Mouse (Mus musculus) telencephalon, adult 2 months (tissue): ENCODE data around the gene Kif19a.

ENCODE experiments used
- DNase-seq: peaks from one replicate; pipeline ENCODE4 v3.0.0-alpha.2; 2011; ENCODE audit warnings: low read depth, low spot score

The Kif19a gene

GRCm38 (mm10) chr11:114780076-114780475, 14.9 kb downstream of the Kif19a start:
- no peak for DNase-seq

GRCm38 (mm10) chr11:114785892-114786291, 20.7 kb downstream of the Kif19a start:
- DNase-seq = no peak

- DNase-seq = no peak
These were observed 21.1 kb downstream of the Kif19a start for GRCm38 (mm10) chr11:114786326-114786725.

GRCm38 (mm10) chr11:114787611-114788010, 22.4 kb downstream of the Kif19a start:
- no peak for DNase-seq

DNA sequence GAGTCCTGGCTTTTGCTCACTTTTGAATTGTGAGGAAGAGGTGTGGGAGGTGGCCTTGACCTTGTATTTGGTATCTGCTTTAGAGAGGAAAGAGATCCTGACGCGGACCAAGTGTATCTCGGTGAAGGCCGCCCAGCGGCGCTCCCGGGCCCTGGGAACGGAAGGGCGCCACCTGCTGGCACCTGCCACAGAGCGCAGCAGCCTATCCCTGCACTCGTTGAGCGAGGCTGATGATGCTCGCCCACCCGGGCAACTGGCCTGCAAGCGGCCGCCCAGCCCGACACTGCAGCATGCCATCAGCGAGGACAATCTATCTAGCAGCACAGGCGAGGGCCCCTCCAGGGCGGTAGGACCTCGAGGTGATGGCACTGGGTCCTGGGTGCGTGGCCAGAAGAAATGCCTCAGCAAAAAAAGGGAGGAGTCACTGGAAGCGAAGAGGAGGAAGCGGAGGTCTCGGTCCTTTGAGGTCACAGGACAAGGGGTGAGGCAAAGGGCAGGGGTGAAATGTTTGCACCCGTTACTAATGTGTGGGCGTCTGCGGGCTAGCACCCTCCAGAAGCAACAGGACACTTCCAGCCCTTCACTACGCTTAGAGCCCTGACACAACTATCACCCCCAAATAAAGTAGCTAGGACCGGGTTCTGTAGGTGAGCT, 24.0 kb downstream of the Kif19a start:
- DNase-seq = no peak

DNA sequence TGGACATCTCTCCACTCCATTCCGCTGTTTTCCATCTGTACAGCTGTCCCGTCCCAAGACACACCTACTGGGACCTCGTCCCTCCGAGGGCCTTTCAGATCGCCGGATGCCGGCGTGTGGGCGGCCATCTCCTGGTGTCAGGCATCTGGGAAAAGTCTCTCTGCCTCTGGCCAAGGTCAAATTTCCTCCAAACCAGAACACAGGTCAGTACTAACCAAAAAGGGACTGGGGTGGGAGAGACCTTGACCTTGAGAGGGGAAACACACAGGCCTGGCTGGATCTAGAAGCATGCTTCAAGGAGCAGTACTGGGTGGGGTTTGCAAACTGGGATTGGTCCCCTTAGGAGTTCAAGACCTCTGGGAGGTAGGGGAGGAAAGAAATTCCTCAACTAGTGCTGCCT, 24.5 kb downstream of the Kif19a start:
- no peak for DNase-seq

- no peak for DNase-seq
These were observed 25.0 kb downstream of the Kif19a start for GRCm38 (mm10) chr11:114790171-114790570.

DNA sequence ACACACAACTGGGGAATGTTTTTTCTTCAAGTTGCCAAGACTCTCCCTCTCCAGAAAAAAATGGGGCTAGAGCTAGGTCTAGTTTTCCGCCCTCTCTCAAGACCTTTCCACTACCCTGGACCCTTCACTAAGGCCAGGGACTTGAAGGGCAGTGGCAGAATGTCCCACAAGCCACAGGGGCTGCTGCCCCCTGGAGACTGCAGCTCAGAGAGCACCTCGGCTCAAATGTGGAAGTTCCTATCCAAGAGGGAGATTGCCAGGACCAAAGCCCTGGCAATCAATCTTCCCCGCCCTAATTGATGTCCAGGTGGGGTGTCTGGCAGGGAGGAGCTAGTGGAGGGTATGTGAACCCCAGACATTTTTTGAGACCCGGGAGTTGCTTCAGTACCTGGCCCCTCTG, 25.7 kb downstream of the Kif19a start:
- DNase-seq = no peak

DNA sequence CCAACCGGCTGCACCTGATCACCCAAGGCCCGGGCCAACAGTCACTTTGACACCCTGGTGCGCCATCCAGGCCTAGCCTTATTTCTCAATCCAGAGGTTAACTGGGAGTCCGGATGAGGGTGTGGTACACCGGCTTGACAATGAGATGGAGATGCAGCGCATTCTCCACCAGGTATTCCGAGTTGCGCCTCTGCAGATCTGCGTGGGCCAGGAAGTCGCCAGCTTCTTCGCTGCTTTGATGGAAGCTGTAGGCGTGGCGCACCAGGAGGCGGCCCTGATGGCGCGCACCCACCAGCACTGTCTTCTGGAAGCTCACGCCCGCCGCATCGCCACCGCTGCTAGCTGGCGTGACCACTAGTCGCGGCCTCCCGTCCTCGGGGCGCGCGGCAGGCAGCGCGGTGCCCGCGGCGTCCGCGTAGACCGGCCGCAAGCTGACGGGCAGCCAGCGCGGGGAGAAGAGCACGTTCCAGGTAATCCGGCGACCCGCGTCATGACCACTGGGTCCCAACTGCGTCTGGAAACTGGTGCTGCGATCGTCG, 26.2 kb downstream of the Kif19a start:
- no peak for DNase-seq

- DNase-seq = peak; percentile 45
These were observed 26.8 kb downstream of the Kif19a start for GRCm38 (mm10) chr11:114791891-114792411.

DNA sequence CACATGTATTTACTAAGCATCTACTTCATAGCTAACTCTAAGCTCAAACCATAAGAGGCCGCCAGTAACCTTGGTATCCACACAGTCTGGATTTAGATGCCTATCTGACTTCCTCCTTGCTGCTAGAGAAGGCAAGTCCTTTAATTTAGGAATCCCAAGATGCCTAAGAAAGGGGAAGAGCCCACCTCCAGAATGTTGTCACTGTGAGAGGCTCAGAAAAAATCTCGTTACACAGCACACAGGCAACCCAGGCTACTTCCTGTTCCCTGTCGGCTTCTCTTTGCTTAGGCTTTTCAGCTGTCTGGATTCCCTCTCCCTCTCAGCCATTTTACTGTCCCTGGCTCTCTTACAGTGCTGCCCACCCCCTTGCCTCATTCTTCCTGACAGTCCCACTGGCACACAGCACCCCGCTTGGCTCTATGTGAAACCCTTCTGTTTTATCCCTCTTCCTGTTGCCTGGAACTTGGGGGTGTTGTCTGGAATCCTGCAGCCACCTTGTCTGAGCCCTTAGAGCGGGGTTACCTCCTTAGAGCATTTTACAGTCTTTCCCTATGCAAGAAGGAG, 27.8 kb downstream of the Kif19a start:
- no peak for DNase-seq

DNA sequence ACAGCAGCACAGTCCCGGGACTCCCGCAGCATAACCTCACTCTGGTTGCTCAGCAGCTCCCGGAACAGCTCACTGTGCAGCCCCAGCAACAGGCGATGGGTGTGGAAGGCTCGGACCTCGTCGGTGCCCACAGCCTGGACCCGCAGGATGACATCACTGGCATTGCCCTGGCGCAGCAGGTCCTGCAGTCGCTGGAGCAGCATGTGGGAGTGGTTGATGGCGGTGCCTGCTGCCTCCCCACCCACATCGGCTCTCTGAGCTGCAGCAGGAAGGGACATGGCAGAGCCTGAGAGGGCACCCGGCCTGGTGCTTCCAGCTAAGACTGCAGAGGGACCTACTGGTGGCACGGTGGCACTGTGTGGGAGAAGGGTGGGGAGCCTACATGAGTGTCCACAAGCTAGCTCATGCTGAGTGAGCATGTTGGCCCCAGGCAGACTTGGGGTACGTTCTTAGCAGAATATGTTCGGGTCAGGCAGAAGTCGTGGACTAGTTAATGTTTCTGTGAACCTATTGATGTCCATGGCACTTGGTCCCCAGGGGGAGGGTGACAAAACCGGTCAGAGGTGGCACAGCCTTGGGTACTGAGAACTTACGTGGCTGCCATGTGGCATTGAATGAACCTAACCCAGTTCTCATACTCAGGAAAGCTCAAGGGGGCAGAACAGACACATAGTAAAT, 28.8 kb downstream of the Kif19a start:
- no peak for DNase-seq

GRCm38 (mm10) chr11:114794691-114795090, 29.5 kb downstream of the Kif19a start:
- no peak for DNase-seq

DNA sequence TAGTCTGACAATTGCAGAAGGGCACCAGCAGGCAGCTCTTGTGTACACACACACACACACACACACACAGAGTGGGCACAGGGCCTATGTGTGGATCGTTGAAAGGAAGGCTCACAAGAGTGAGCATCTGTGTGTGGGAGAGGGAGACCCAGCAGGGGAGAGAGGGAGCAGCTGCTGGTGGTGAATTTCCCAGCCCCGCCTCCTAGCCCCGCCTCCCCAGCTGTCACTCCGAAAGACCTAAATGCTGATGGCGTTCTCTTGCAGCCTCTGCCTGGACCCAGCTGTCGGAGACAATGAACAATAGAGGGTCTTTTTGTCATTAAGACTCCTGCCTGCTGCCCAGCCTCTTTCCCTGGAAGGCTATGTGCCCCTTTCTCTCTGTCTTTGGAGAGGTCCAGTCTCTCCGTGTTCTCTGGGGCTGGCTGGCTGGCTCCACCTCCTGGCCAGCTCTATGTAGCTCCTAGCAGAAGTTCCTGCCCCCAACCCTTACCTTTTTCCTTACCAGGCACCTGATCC, 30.1 kb downstream of the Kif19a start:
- DNase-seq = peak; percentile 97

GRCm38 (mm10) chr11:114795848-114796322, 30.7 kb downstream of the Kif19a start, which contains the start of gene Btbd17:
Btbd17 (minus strand) TSS chr11:114795945.
- DNase-seq = no peak

DNA sequence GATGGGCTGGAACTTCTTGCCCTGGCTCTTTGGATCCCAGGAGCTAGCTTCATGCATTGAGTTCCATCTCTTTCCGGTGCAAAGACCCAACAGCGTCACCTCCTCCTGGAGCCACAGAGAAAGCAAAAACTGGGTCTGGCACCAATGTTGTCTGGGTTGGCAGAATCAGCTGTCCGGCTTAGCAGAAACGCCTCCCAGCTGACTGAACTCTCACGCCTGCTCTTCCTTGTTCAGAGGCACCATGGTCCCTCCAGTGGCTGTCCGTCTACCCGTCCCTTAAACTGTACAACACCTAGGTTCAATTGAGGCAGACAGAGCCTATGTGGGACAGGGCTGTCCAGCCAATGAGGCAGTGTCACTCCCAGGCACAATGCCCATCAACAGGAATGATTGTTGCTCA, 32.0 kb downstream of the Kif19a start:
- no peak for DNase-seq

DNA sequence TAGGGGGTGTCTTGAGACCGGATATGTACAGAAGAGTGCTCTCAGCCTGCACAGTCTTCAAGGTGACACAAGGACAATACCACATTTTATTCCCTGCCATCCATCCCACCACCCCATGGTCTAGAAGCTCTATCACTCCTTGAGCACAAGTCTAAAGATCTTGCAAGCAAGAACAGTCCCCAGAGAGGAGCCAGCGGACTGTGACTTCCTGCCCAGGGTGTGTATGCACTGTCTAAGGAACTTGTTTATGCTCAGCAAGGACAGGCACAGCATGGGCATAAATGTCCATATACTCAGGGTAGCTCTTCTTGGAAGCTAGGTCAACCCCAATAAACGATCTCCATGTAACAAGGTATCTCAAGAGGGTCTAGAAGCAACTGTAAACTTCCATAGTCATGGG, 32.8 kb downstream of the Kif19a start:
- no peak for DNase-seq

DNA sequence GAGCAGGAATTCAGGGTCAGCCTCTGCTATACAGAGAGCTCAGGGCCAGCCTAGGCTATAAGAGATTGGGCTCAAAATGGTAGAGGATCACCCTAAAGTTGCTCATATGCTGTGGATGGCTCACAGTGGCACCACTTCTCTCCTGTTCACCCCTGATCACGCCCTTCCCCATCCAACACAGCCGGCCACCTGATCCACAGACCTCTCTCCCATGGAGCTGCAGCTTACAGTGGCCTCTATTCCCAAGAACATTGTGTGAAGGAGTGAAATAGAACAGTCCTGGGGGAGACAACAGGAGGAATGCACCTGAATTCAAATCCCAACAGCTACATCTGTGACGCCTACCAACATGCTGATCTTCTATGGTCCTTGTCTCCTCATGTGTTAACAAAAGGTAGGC, 33.4 kb downstream of the Kif19a start, which contains the start of gene Gpr142:
Gene Gpr142, plus strand, starts transcription at position 301 of the 400 bp plus-strand sequence.
- no peak for DNase-seq

GRCm38 (mm10) chr11:114801906-114802305, 36.7 kb downstream of the Kif19a start:
- DNase-seq = no peak

GRCm38 (mm10) chr11:114802540-114803267, 37.5 kb downstream of the Kif19a start:
- DNase-seq = no peak

DNA sequence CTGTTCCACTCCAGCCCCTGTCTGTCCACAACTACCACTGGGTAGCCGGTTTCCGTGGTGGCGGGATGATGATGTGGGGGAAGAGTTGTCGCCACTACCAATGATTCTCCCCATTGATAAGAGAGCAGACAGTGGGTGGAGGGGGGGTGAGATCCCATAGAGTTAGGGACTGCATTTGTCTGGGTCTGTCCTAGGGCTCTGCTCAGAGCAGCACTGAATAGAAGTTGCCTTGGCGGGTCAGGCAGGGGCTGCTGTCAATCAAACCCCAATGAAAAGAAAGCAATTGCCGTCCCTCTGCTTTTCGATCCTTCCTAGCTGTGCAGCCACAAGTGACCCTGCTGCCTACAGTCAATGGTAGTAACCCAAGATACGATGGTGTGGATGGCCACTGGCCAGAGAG, 38.8 kb downstream of the Kif19a start:
- DNase-seq = no peak
